Mouse (Mus musculus) bone marrow, adult 2 months (tissue): ENCODE data around the gene Mipol1. TPM values are rescaled to one million over a fixed set of nuclear protein-coding genes. Genes with fewer than 3 reads are reported as not detected.

Experiments used
- H3K27ac ChIP-seq: fragments of 200-500 bp; 2 replicates; pipeline ENCODE4 v1.5.1; 2012; ENCODE audit warnings: low read depth, mild to moderate bottlenecking, control low read depth, inconsistent platforms, low read length; ENCODE audit not compliant: control insufficient read depth, poor library complexity, insufficient read depth
- H3K4me1 ChIP-seq: fragments of 200-500 bp; 2 replicates; pipeline ENCODE4 v1.6.1; 2011; ENCODE audit warnings: low read length; ENCODE audit not compliant: control insufficient read depth, insufficient read depth
- H3K4me3 ChIP-seq: fragments of 200-500 bp; replicated peaks from 2 replicates; pipeline ENCODE3; 2011; ENCODE audit warnings: mild to moderate bottlenecking, low read depth, low read length, control low read depth; ENCODE audit not compliant: control insufficient read depth
- CTCF ChIP-seq: fragments of 200-500 bp; IDR thresholded peaks from 2 replicates; pipeline ENCODE4 v1.5.1; 2011; ENCODE audit warnings: low read length, control low read depth; ENCODE audit not compliant: control insufficient read depth, insufficient read depth
- POLR2A ChIP-seq: fragments of 200-500 bp; IDR thresholded peaks from 2 replicates; pipeline ENCODE4 v1.6.1; 2011; ENCODE audit warnings: low read depth, mild to moderate bottlenecking, control low read depth, low read length, borderline replicate concordance; ENCODE audit not compliant: control insufficient read depth
- WGBS: fragments of 180-500 bp; shearing (Covaris S2); methylation state at CpG from one replicate; pipeline ENCODE4 v1.1.7; 2018; 5-methylcytosine and 5-hydroxymethylcytosine counted together
- polyA plus RNA-seq: library from polyadenylated mRNA; stranded (reverse); fragments of >200 nt; gene quantifications from 2 replicates; pipeline ENCODE4 v1.2.4, GENCODE M21; 2011; ENCODE audit warnings: low replicate concordance; ENCODE audit not compliant: missing spikeins, insufficient read depth, insufficient read length

Gene Mipol1
- polyA plus RNA-seq, 1 experiment: 2.5 TPM

GRCm38 (mm10) chr12:57382797-57383196 is 152.6 kb downstream of the Mipol1 start:
- 87% methylated on average over 6 of the region's 6 CpGs for WGBS
- Histone ChIP-seq H3K4me3 (no peak overlapping the region), H3K4me1 (no peaks in the 10 kb centered on the region), H3K27ac (no peak overlapping the region)
- TF ChIP-seq POLR2A: no peak
- no peak for TF ChIP-seq CTCF

- H3K27ac ChIP-seq: no peak overlapping the region
- TF ChIP-seq CTCF: no peak
- TF ChIP-seq POLR2A: no peak
- no peak overlapping the region for H3K4me3 ChIP-seq
- no peaks in the 10 kb centered on the region for H3K4me1 ChIP-seq
- 75% methylated on average over 2 of the region's 2 CpGs for WGBS
Measured at GRCm38 (mm10) chr12:57387588-57388292, 157.5 kb downstream of the Mipol1 start.

GRCm38 (mm10) chr12:57399547-57399946 is 169.3 kb downstream of the Mipol1 start:
- Histone ChIP-seq H3K4me1 (no peaks in the 10 kb centered on the region), H3K4me3 (no peak overlapping the region), H3K27ac (no peak overlapping the region)
- WGBS: 82% methylated on average over 4 of the region's 4 CpGs
- TF ChIP-seq POLR2A (no peak), CTCF (no peak)

- Histone ChIP-seq H3K4me1 (no peaks in the 10 kb centered on the region), H3K4me3 (no peak overlapping the region), H3K27ac (no peak overlapping the region)
- no peak for TF ChIP-seq CTCF
- TF ChIP-seq POLR2A: no peak
- WGBS: 77% methylated on average over 4 of the region's 4 CpGs
Measured at GRCm38 (mm10) chr12:57400186-57400585, 170.0 kb downstream of the Mipol1 start.

- 86% methylated on average over 7 of the region's 7 CpGs for whole genome bisulfite sequencing
- H3K4me1 ChIP-seq: no peaks in the 10 kb centered on the region
- H3K27ac ChIP-seq: no peak overlapping the region
- no peak overlapping the region for H3K4me3 ChIP-seq
- TF ChIP-seq CTCF (no peak), POLR2A (no peak)
Measured at GRCm38 (mm10) chr12:57401126-57401525, 170.9 kb downstream of the Mipol1 start.

- no peak overlapping the region for H3K27ac ChIP-seq
- TF ChIP-seq CTCF: no peak
- TF ChIP-seq POLR2A: no peak
- no peaks in the 10 kb centered on the region for H3K4me1 ChIP-seq
- WGBS: 76% methylated on average over 6 of the region's 6 CpGs
- H3K4me3 ChIP-seq: no peak overlapping the region
Measured at GRCm38 (mm10) chr12:57402360-57402759, 172.1 kb downstream of the Mipol1 start.

GRCm38 (mm10) chr12:57409976-57410375 is 179.7 kb downstream of the Mipol1 start:
- TF ChIP-seq POLR2A: no peak
- no peak for TF ChIP-seq CTCF
- Histone ChIP-seq H3K4me3 (no peak overlapping the region), H3K27ac (no peak overlapping the region)

GRCm38 (mm10) chr12:57413833-57414232 is 183.6 kb downstream of the Mipol1 start:
- H3K4me3 ChIP-seq: no peak overlapping the region
- H3K27ac ChIP-seq: no peak overlapping the region
- H3K4me1 ChIP-seq: no peaks in the 10 kb centered on the region
- TF ChIP-seq POLR2A (no peak), CTCF (no peak)
- WGBS: 81% methylated on average over 3 of the region's 3 CpGs

More at GRCm38 (mm10) chr12:57409976-57410375, 179.7 kb downstream of the Mipol1 start:
- H3K4me1 ChIP-seq: no peaks in the 10 kb centered on the region

- 94% methylated on average over 5 of the region's 5 CpGs for WGBS
- Histone ChIP-seq H3K27ac (no peak overlapping the region), H3K4me1 (no peaks in the 10 kb centered on the region), H3K4me3 (no peak overlapping the region)
- TF ChIP-seq CTCF (no peak), POLR2A (no peak)
Measured at GRCm38 (mm10) chr12:57424902-57425301, 194.7 kb downstream of the Mipol1 start.

GRCm38 (mm10) chr12:57428243-57428642 is 198.0 kb downstream of the Mipol1 start:
- 83% methylated on average over 3 of the region's 3 CpGs for WGBS
- Histone ChIP-seq H3K27ac (no peak overlapping the region), H3K4me3 (no peak overlapping the region), H3K4me1 (no peaks in the 10 kb centered on the region)
- no peak for TF ChIP-seq POLR2A
- no peak for TF ChIP-seq CTCF
